ENCODE assay signal across 11 mouse cellular contexts in the genomic region with DNA sequence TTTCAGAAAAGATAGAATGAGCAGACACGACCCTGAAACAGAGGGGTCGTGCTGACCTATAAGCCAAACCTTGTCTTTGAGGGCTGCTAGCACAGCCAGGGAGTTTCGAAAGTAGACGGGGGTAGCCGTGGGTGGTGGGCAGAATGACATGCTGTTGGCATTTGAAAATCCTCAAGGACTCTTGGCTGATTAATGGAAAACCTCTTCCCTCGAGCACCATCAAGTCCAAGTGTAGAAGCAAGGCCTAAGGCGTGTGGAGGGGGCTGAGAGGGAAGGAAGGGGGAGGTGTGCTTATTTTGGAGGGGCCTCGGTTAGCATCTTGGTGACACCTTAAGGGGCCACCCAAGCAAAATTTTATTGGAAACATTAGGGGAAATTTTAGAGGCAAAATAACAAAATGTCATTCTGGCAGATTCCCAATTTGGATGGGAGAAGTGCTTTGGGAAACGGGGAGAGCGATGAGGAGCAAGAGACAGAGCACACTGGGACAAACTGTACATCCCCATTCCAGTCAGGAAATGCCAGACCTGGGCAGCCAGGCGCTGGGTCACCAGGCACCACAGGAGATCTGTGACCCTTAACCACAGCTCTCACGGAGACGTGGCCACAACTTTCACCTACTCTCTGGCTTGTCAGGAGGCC.
DNase-seq lines count a peak whose midpoint lies in the region; ATAC-seq and TF ChIP-seq lines count a peak whose summit lies in the region.
"Had no signal": no experiment of that assay in that cellular context is flagged by ENCODE, and none has a peak within 500 bp of the region (broad histone marks: within the 10 kb centered on the region; RNA-seq: fewer than 3 reads in every experiment).

No protein-coding gene starts in this region.

- no peak overlapping the region for H3K4me3 ChIP-seq in intestine, embryonic 14.5 days (ENCODE audit: low read depth, low read length)
- no peak overlapping the region for H3K4me3 ChIP-seq in intestine, postnatal 0 days (ENCODE audit: low read depth, low read length)
- no peak overlapping the region for H3K4me3 ChIP-seq in neural tube, embryonic 12.5 days
- no peak overlapping the region for H3K4me3 ChIP-seq in stomach, postnatal 0 days (ENCODE audit: low read depth, low read length)

- H3K9ac ChIP-seq in intestine, embryonic 14.5 days (ENCODE audit: low read length) = no peak overlapping the region
- H3K9ac ChIP-seq in intestine, postnatal 0 days (ENCODE audit: low read depth, low read length) = no peak overlapping the region
- no peak overlapping the region for H3K9ac ChIP-seq in neural tube, embryonic 12.5 days
- H3K9ac ChIP-seq in stomach, postnatal 0 days (ENCODE audit: low read length) = peak overlapping the region; percentile 8; the same call in 1 of the 2 replicates

- ATAC-seq in intestine, embryonic 14.5 days (replicated peaks; ENCODE audit: low FRiP score, low TSS enrichment, low read depth) = no peak
- ATAC-seq in intestine, postnatal 0 days = no peak
- ATAC-seq in neural tube, embryonic 12.5 days (ENCODE audit: low FRiP score, low read depth) = 0 out of 2 replicates have a peak, but pooled peaks have one; percentile 13
- no peak for ATAC-seq in stomach, postnatal 0 days (ENCODE audit: low FRiP score, low TSS enrichment)
- no peak for ATAC-seq in activated CD4-positive, CD25-positive, alpha-beta regulatory T cell, adult 4 months

- WGBS in intestine, embryonic 14.5 days = 57% methylated on average over 13 of the region's 13 CpGs
- 61% methylated on average over 13 of the region's 13 CpGs for WGBS in intestine, postnatal 0 days
- 66% methylated on average over 13 of the region's 13 CpGs for WGBS in neural tube, embryonic 12.5 days
- 48% methylated on average over 13 of the region's 13 CpGs for WGBS in stomach, postnatal 0 days

- peak overlapping the region; percentile 45 for H3K27ac ChIP-seq in intestine, embryonic 14.5 days (ENCODE audit: low read depth)
- no peak overlapping the region for H3K27ac ChIP-seq in intestine, postnatal 0 days (ENCODE audit: low read depth, low read length)
- H3K27ac ChIP-seq in neural tube, embryonic 12.5 days = no peak overlapping the region
- H3K27ac ChIP-seq in stomach, postnatal 0 days (replicated peaks) = peak overlapping the region; percentile 56

- no peaks in the 10 kb centered on the region for H3K9me3 ChIP-seq in intestine, embryonic 14.5 days (ENCODE audit: control insufficient read depth, low read length)
- no peaks in the 10 kb centered on the region for H3K9me3 ChIP-seq in intestine, postnatal 0 days (ENCODE audit: control insufficient read depth)
- no peaks in the 10 kb centered on the region for H3K9me3 ChIP-seq in neural tube, embryonic 12.5 days
- H3K9me3 ChIP-seq in stomach, postnatal 0 days (ENCODE audit: control insufficient read depth, low read length) = no peaks in the 10 kb centered on the region

- peaks cover 61% of the 10 kb centered on the region for H3K4me1 ChIP-seq in intestine, embryonic 14.5 days (replicated peaks; ENCODE audit: control insufficient read depth, insufficient read depth, low read length)
- 0 out of 2 replicates have a peak, but pooled peaks cover 3% of the 10 kb centered on the region for H3K4me1 ChIP-seq in intestine, postnatal 0 days (replicated peaks; ENCODE audit: control insufficient read depth, insufficient read depth, low read length)
- peaks cover 16% of the 10 kb centered on the region for H3K4me1 ChIP-seq in neural tube, embryonic 12.5 days
- peaks cover 7% of the 10 kb centered on the region for H3K4me1 ChIP-seq in stomach, postnatal 0 days (replicated peaks; ENCODE audit: control insufficient read depth, insufficient read depth)

- no peak for TF ChIP-seq EP300 in stomach, postnatal 0 days (optimal IDR thresholded peaks at IDR 0.05)

- TF ChIP-seq CTCF in intestine, postnatal 0 days (IDR thresholded peaks at IDR 0.05; ENCODE audit: low read depth) = no peak
- TF ChIP-seq CTCF in stomach, postnatal 0 days (IDR thresholded peaks at IDR 0.05; ENCODE audit: low read depth) = no peak

- DNase-seq in cerebellum, adult 11-12 months = peak; percentile 56
- no peak for DNase-seq in cerebellum, postnatal 25 days
- DNase-seq in intestine, embryonic 14.5 days (ENCODE audit: low spot score) = no peak
- no peak for DNase-seq in neural tube, embryonic 10.5 days (ENCODE audit: extremely low spot score, low spot score)
- no peak for DNase-seq in stomach, postnatal 0 days (ENCODE audit: low spot score)
- DNase-seq: B cell, adult 2 months; gastrocnemius, postnatal 25 days; heart, postnatal 36 days had no signal

- peaks cover 43% of the 10 kb centered on the region for H3K36me3 ChIP-seq in intestine, embryonic 14.5 days (ENCODE audit: control insufficient read depth, insufficient read depth, low read length)
- peaks cover 21% of the 10 kb centered on the region for H3K36me3 ChIP-seq in intestine, postnatal 0 days (ENCODE audit: control insufficient read depth, insufficient read depth)
- H3K36me3 ChIP-seq in neural tube, embryonic 12.5 days = peaks cover 10% of the 10 kb centered on the region; the same call in 1 of the 2 replicates
- peaks cover 8% of the 10 kb centered on the region; the same call in 1 of the 2 replicates for H3K36me3 ChIP-seq in stomach, postnatal 0 days (ENCODE audit: control insufficient read depth, insufficient read depth, low read length)

- H3K4me2 ChIP-seq in intestine, embryonic 14.5 days (ENCODE audit: low read length) = no peak overlapping the region
- no peak overlapping the region for H3K4me2 ChIP-seq in intestine, postnatal 0 days (replicated peaks; ENCODE audit: low read depth)
- H3K4me2 ChIP-seq in neural tube, embryonic 12.5 days (replicated peaks) = no peak overlapping the region
- no peak overlapping the region for H3K4me2 ChIP-seq in stomach, postnatal 0 days (replicated peaks; ENCODE audit: low read depth)

- no peaks in the 10 kb centered on the region for H3K27me3 ChIP-seq in intestine, embryonic 14.5 days (replicated peaks; ENCODE audit: control insufficient read depth, insufficient read depth, low read length)
- no peaks in the 10 kb centered on the region for H3K27me3 ChIP-seq in intestine, postnatal 0 days (replicated peaks; ENCODE audit: control insufficient read depth, insufficient read depth, low read length)
- no peaks in the 10 kb centered on the region for H3K27me3 ChIP-seq in neural tube, embryonic 12.5 days (replicated peaks)
- no peaks in the 10 kb centered on the region for H3K27me3 ChIP-seq in stomach, postnatal 0 days (ENCODE audit: control insufficient read depth, insufficient read depth, low read length)

Comparison
In these comparisons a context has a peak if more than half of its experiments do, and no peak if none do; other contexts are left out.
1. H3K27ac ChIP-seq: peak in intestine, embryonic 14.5 days (single experiment) and stomach, postnatal 0 days (single experiment); none in intestine, postnatal 0 days (single experiment) and neural tube, embryonic 12.5 days (single experiment).